Mouse (Mus musculus) erythroblast, embryonic 14.5 days (primary cell): ENCODE data around the gene Dnase2a. TPM values are rescaled to one million over a fixed set of nuclear protein-coding genes. Genes with fewer than 3 reads are reported as not detected.

Source experiments
- H3K27me3 ChIP-seq: 2 replicates; pipeline ENCODE4 v1.6.1; 2012; ENCODE audit warnings: inconsistent platforms; ENCODE audit not compliant: control insufficient read depth
- H3K36me3 ChIP-seq: 2 replicates; pipeline ENCODE4 v1.6.1; 2012; ENCODE audit warnings: mild to moderate bottlenecking, inconsistent platforms; ENCODE audit not compliant: control insufficient read depth
- H3K4me1 ChIP-seq: 2 replicates; pipeline ENCODE4 v1.6.1; 2012; ENCODE audit warnings: inconsistent platforms; ENCODE audit not compliant: control insufficient read depth
- H3K4me3 ChIP-seq: replicated peaks from 2 replicates; pipeline ENCODE3; 2012; ENCODE audit warnings: moderate library complexity, mild to moderate bottlenecking, inconsistent platforms
- H3K9me3 ChIP-seq: 2 replicates; pipeline ENCODE4 v1.6.1; 2012; ENCODE audit warnings: low read length, inconsistent platforms, mixed read lengths; ENCODE audit not compliant: control insufficient read depth
- GATA1 ChIP-seq: IDR thresholded peaks from 2 replicates; pipeline ENCODE4 v1.6.1; 2012; ENCODE audit warnings: low read length, inconsistent platforms, mixed read lengths
- TAL1 ChIP-seq: IDR thresholded peaks from 3 replicates; pipeline ENCODE4 v1.6.1; 2012; ENCODE audit warnings: low read length, inconsistent platforms, mixed read lengths
- polyA plus RNA-seq: library from polyadenylated mRNA; stranded (reverse); fragments of >175 nt; gene quantifications from 2 replicates; pipeline ENCODE4 v1.2.3, GENCODE M21; 2012

The Dnase2a gene
- polyA plus RNA-seq, 1 experiment: 4.8 TPM

- H3K4me1 ChIP-seq: peaks cover 26% of the 10 kb centered on the region
- TF ChIP-seq TAL1: no peak
- TF ChIP-seq GATA1: no peak
- no peaks in the 10 kb centered on the region for H3K9me3 ChIP-seq
- no peak overlapping the region for H3K4me3 ChIP-seq
- peaks cover 82% of the 10 kb centered on the region for H3K36me3 ChIP-seq
- no peaks in the 10 kb centered on the region for H3K27me3 ChIP-seq
These were observed 51.5 kb downstream of the Dnase2a start for GRCm38 (mm10) chr8:84959811-84960210.

- Histone ChIP-seq H3K27me3 (no peaks in the 10 kb centered on the region), H3K36me3 (peaks cover 66% of the 10 kb centered on the region), H3K9me3 (peaks cover 2% of the 10 kb centered on the region; the same call in 1 of the 2 replicates), H3K4me1 (peaks cover 62% of the 10 kb centered on the region), H3K4me3 (peak overlapping the region; percentile 89)
- TF ChIP-seq TAL1 (no peak), GATA1 (no peak)
These were observed 55.6 kb downstream of the Dnase2a start for GRCm38 (mm10) chr8:84963952-84964351.

DNA sequence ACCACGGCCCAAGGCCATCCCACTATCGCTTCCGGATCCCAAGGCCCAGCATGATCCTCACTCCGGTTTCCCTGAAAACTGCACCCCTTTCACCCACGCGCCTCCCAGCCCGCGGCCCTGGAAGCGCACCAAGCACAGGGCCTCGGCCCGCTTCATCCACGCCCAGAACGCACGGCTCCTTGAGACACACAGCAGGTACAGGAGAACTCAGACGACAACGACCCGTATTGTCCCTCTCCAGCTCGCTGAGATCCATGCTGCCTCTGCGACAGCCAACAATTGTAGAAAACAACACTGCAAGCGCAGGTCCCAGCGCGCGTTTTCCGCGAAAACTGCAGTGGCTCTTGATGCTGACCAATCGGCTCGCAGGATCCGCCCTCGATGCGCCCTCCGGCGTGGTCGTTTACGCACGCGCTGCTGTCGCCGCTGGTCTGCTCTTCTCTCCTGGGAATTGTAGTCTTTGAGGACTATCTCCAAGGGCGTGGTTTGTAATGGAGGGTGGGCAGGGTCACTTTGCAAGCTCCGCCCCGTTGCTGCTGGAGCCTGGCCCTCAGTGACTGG, 57.5 kb downstream of the Dnase2a start:
- peak overlapping the region; percentile 89 for H3K4me3 ChIP-seq
- H3K9me3 ChIP-seq: peaks cover 2% of the 10 kb centered on the region; the same call in 1 of the 2 replicates
- no peaks in the 10 kb centered on the region for H3K27me3 ChIP-seq
- no peak for TF ChIP-seq GATA1
- TF ChIP-seq TAL1: no peak
- H3K4me1 ChIP-seq: peaks cover 66% of the 10 kb centered on the region
- H3K36me3 ChIP-seq: peaks cover 64% of the 10 kb centered on the region

- Histone ChIP-seq H3K4me3 (peak overlapping the region; percentile 89), H3K4me1 (peaks cover 68% of the 10 kb centered on the region), H3K36me3 (peaks cover 64% of the 10 kb centered on the region), H3K9me3 (peaks cover 2% of the 10 kb centered on the region; the same call in 1 of the 2 replicates), H3K27me3 (no peaks in the 10 kb centered on the region)
- TF ChIP-seq GATA1 (no peak), TAL1 (no peak)
These were observed 58.2 kb downstream of the Dnase2a start for GRCm38 (mm10) chr8:84966603-84967002.

DNA sequence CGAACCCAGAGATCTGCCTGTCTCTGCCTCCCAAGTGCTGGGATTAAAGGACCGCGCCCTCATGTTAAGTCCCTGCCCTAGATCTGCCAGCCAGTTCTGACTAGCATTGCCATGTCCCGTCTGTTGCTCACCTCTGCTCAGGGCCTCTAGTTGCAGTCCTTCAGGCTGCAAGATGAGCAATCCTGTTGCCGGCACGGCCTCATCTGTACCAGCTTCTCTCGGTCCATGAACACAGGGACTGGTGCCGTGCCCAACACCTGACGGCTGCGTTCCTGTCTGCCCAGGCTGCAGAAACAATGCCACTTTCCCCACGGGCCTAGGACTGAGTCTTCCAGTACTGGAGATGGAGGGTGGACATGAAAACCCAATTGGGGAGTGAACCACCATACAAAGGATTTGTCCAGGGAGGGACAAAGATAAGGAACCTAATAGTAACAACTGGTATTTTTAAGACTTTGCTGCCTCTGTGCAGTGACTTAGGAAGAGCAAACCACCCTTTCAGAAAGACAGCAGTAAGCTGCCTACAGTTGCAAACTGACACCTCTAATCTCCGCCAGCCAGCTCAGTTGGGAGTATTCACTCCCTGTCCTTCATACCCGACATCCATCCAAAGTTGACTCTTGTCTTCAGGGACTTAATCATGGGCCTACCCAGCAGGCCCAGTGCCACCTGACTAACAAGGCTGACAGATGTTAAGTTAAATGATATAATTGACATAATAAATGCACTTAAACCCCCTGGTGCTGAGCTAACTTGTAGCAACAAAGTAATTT, 59.4 kb downstream of the Dnase2a start:
- Histone ChIP-seq H3K4me3 (peak overlapping the region; percentile 79), H3K36me3 (peaks cover 64% of the 10 kb centered on the region), H3K4me1 (peaks cover 73% of the 10 kb centered on the region), H3K9me3 (peaks cover 2% of the 10 kb centered on the region; the same call in 1 of the 2 replicates), H3K27me3 (no peaks in the 10 kb centered on the region)
- TF ChIP-seq TAL1: peak; percentile 56
- no peak for TF ChIP-seq GATA1

DNA sequence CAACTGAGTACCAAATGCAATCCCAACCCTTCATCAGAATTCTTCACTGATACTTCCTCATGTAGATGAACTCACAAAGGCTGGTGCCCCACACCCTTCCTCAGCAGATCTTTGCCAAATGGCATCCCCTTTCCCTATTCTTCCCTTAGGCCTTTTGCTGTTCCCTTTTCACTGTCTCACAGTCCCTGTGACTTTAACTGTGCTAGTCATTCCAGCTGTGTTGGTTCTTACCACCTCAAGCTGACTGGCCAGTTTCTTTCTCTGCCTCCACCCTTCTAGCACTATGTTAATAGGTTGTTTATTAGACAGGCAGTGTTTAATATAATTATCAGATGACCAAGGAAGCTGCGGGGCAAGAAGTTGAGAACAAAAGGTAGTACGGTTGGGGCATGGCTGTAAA, 60.3 kb downstream of the Dnase2a start:
- H3K36me3 ChIP-seq: peaks cover 67% of the 10 kb centered on the region
- no peaks in the 10 kb centered on the region for H3K27me3 ChIP-seq
- H3K4me1 ChIP-seq: peaks cover 78% of the 10 kb centered on the region
- peak overlapping the region; percentile 79 for H3K4me3 ChIP-seq
- no peak for TF ChIP-seq TAL1
- TF ChIP-seq GATA1: no peak
- H3K9me3 ChIP-seq: peaks cover 2% of the 10 kb centered on the region; the same call in 1 of the 2 replicates

DNA sequence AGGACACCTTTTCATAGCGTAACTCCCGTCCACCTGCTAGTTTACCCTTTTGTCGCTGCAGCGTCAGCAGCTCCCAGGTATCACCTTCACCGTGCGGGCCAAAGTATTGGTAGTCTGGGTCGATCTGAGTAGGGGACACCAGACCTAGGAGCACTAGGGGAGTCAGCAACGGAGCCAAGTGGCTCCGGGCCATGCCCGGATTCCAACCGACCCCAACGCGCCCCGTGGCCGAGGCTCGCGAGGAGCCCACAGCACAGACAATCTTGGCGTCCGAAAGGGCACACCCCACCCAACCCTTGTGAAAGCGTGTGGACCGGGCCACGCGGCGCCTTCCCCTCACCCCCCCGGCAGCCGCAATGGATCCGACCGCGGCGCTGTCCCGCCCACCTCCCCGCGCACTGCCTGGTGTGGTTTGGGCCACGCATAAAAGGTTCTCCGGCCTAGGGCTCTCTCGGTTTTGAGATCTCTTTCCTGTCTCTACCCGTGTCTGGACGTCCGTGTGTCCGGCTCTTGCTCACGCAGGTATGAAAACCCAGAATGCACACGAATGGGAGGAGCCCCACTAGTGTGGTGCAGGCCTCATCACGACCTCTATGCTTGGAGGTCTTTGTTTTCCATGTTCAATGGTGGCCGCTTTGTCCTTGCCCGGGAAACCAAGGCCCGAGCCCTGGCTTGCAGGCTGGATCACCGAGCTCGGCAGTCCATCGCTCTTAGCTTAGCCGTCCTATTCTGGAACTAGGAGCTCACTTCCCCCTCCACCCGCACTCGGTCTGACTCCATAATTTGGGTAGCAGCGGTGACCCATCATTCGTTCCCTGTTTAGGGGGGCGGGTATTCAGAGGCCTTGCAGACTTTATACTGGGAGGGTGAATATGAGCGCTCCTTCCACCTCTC, 61.1 kb downstream of the Dnase2a start, which contains the start of the genes Gm49661, Prdx2 and Rnaseh2a:
Gm49661 (minus strand) TSS at position 193 of the 894 bp plus-strand sequence.
Prdx2 (plus strand) TSS at position 347 of the 894 bp plus-strand sequence.
Rnaseh2a (minus strand) TSS at position 527 of the 894 bp plus-strand sequence.
- peaks cover 2% of the 10 kb centered on the region; the same call in 1 of the 2 replicates for H3K9me3 ChIP-seq
- peaks cover 67% of the 10 kb centered on the region for H3K36me3 ChIP-seq
- TF ChIP-seq GATA1: no peak
- no peak for TF ChIP-seq TAL1
- no peaks in the 10 kb centered on the region for H3K27me3 ChIP-seq
- H3K4me1 ChIP-seq: peaks cover 80% of the 10 kb centered on the region
- H3K4me3 ChIP-seq: peak within 1 kb of the TSS; percentile 79

DNA sequence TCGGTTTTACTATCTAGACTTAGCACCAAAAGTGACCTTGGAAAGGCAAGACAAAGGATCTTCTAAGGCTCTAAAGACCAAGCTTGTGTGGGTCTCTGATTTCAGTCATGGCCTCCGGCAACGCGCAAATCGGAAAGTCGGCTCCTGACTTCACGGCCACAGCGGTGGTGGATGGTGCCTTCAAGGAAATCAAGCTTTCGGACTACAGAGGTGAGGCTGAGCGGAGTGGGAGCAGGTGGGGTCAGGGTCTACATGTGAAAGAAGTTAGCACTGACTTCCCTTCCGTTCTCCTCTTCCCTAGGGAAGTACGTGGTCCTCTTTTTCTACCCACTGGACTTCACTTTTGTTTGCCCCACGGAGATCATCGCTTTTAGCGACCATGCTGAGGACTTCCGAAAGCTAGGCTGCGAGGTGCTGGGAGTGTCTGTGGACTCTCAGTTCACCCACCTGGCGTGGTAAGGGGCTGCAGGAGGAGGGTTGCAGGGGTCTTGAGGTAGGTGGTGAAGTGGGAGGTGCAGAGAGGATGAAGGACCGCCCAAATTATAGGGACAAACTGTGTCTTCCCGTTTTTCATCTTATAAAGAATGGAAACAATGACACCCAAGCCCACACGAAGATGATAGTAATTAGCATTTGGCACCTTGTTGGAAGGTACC, 61.9 kb downstream of the Dnase2a start:
- peaks cover 82% of the 10 kb centered on the region for H3K4me1 ChIP-seq
- peak overlapping the region; percentile 79 for H3K4me3 ChIP-seq
- H3K9me3 ChIP-seq: peaks cover 2% of the 10 kb centered on the region; the same call in 1 of the 2 replicates
- peaks cover 69% of the 10 kb centered on the region for H3K36me3 ChIP-seq
- no peaks in the 10 kb centered on the region for H3K27me3 ChIP-seq
- TF ChIP-seq TAL1 (no peak), GATA1 (no peak)
